Mouse (Mus musculus) spleen, adult 18-20 months (tissue): ENCODE results near the gene Fgf10.

ENCODE experiments used
- DNase-seq, 2 experiments: peaks; one replicate each; pipeline ENCODE4 v3.0.0; 2022; ENCODE audit warnings: mixed read lengths in 2 of 2

Gene Fgf10

DNA sequence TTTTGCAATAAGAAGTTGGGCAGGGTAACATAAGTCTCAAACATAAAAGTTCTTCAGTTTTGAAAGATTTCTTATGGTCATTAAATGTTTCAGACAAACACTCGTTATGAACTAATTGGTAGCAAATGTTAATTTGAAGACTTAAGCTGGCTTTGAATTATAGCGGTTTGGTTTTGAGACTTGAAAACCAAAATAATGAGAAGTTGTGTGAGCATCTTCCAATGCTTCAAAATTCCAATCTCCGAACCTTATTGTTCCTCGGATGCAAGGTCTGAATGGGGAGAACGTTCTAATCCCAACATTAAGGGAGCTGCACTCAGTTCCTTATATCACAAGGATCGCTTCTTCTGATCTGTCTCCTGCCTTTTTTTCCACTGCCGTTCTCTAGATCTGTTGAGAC lies at the start of gene Fgf10:
Fgf10 (plus strand) TSS at position 301 of the 400 bp plus-strand sequence.
- no peak for DNase-seq

DNA sequence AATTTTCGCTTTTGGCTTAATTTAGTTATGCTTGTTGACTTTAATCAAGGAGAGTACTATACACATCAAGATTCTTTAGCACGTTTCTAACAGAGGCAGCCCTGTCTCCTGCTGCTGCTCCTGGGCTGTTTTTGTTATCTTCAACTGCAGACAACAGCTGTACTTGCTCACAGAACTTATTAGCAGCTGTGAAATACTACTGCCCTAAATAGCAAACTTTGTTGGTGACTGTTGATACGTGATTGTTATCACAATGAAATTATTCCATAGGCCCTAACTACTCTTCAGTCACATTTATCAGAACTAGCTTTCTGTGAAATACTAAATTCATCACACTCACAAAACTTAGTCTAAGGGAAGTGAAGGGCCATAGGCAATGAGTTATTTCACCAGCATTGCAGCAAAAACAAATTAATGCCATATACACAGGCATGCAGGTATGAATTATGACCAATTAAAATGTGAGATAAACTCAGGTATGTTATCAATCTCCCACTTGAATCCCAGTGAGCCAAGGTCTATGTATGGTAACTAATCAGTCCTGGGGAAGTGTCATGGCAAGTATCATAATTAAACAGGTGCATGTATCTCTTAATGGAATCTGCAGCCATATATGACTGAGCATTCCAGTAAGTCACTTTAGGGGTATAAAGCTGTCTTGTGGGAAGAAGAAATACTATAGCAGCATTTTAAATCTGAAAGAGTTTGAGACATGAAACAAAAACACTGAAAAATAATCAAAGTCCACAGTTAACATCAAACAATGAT lies 39.7 kb upstream of the Fgf10 start:
- no peak for DNase-seq

DNA sequence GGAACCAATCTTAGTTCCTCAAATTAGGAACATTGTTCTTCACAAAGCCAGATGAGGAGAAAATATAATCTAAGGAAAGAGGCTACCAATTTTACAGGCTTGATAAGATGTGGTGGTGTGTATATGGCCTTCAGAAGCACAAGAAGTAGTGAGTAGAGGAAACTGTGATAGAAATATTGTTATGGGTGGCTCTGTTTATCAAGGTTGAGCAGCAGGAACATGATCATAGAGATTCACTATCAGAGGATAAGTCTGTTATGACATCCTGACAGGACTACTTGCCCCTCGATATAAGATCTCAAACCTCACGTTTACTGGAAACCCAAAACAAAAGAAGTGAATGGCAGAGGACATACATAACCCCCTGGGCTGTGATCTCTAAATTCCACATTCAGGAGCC lies 38.1 kb upstream of the Fgf10 start:
- no peak for DNase-seq

- DNase-seq: no peak
Measured at GRCm38 (mm10) chr13:118636047-118636446, 33.5 kb upstream of the Fgf10 start.

DNA sequence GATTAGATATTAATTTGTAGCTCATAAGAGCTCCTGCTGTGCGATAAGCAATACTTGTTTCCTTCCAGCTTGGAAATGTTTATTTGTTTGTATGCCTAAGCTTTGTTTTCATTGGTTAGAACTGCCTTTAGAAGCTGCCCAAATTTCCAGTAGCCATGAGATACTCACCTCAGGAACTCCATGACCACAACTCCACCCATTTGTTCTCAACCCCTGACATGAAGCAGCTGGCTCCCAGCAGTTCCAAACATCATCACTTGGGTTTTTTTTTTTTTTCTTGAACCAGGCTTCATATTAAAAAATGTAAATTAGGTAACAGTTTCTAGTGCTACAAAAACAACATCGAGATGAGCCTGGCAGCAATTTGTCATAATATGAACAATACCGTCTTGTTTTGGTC lies 27.0 kb upstream of the Fgf10 start:
- DNase-seq: no peak

DNA sequence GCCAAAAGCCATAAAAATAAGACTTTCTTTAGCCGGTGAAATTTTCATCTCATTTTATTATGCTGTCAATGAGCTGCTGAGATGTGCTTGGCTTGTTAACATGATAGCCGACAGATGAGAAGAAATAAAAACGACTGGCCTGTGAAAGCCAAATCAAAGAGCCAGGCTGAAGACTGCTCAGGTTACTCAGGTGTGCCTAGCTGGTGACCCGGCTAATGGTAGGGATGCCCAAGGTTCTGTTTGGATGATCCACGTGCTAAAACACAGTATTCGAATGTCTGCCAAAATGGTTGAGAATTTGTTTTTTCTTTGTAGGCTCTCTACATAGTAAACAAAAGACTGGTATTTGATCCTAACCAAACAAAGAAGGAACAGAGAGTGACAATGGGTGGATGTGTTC lies 26.5 kb upstream of the Fgf10 start:
- no peak for DNase-seq

- DNase-seq: no peak
Measured at GRCm38 (mm10) chr13:118656991-118657390, 12.6 kb upstream of the Fgf10 start.

GRCm38 (mm10) chr13:118658031-118658430 lies 11.6 kb upstream of the Fgf10 start:
- DNase-seq: no peak

DNA sequence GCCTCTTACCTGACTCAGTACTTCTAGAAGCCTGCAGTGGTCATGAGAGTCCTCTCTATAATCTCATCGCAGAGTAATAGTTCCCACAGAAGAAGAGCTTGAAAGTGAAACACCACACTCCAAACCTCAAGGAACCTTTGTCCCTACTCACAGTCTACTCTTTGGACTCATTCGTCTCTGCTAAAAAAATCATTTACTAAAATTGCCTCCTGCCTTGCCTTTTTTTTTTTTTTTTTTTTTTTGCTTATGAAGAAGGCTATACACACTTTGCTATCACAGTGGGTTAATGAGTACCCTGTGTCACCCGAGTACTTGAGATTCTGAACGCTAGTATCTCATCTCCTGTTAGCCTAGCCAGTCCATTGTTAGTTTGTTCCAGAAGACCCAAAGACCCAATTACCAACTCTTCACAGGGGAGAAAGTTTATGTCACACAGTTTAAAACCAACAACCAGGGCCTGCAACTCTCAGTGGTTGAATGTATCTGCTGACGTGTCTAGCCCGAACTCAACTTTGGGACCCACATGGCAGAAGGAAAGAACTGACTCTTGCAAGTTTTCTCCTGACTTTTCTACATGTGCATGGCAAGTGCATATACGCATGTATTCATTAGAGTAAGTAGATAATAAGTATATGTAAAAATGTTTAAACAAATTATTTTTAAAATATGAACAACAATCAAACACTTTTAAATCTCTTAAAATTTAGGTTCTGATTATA lies 10.8 kb upstream of the Fgf10 start:
- no peak for DNase-seq

- no peak for DNase-seq
Measured at GRCm38 (mm10) chr13:118661664-118662063, 7.9 kb upstream of the Fgf10 start.

- no peak for DNase-seq
Measured at GRCm38 (mm10) chr13:118664901-118665300, 4.7 kb upstream of the Fgf10 start.

GRCm38 (mm10) chr13:118679228-118679627 lies 9.6 kb downstream of the Fgf10 start:
- DNase-seq: no peak

DNA sequence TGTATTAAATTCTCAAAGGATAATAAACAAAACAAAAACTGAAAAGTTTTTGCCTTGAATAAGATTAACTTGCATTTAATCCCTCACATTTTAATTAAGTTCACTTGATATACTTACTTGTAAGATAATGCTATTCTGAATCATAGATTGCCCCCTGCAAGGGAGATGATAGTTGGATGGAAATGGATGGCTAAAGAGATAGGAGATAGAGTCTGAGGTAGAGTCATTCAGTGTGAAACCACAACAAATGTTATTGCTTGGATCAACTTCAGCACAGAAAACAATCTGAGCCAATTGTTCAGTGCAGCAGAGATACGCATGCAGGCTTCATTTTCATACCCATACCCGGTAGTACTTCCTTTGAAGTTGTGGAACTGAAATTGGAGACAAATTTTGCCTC lies 23.5 kb downstream of the Fgf10 start:
- DNase-seq: no peak

- no peak for DNase-seq
Measured at GRCm38 (mm10) chr13:118695103-118695502, 25.5 kb downstream of the Fgf10 start.

DNA sequence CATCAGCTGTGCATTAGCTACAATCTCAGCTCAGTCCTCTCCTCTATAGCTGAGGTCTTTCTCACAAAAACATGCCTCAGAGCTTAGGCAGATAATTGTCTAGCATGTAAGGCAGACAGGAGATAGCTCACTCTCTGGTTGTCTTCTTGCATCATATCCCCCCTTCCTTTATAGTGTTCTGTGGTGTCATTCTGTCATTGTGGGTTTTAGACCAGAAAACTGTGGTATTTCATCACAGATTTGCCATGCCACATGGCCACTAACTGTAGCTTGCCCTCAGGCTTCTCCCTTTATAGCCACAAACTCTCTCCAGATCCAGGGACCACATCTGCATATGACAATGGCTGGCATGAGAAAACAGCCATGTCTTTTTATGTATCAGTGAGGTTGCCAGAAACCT lies 34.1 kb downstream of the Fgf10 start:
- no peak for DNase-seq

- DNase-seq: no peak
Measured at GRCm38 (mm10) chr13:118705716-118706115, 36.1 kb downstream of the Fgf10 start.

DNA sequence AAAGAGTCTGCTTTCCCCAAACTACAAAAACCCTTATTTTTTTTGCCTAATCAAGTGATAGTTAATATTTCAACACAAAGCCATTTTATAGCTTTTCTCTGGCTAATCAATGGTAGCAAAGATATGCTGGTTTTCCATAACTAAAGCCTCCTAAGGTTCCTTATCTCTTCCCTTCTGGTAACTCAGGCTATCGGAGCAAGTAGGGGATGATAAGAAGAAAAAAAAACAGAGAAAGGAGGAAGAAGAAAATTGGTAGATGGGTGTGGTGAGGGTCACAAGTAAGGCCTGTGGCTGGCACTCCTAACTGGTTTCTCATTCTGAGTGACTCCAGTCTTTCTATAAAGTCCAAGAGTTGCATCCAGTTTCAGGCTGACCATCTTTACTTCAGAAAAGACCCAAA lies 40.3 kb downstream of the Fgf10 start:
- no peak for DNase-seq

DNA sequence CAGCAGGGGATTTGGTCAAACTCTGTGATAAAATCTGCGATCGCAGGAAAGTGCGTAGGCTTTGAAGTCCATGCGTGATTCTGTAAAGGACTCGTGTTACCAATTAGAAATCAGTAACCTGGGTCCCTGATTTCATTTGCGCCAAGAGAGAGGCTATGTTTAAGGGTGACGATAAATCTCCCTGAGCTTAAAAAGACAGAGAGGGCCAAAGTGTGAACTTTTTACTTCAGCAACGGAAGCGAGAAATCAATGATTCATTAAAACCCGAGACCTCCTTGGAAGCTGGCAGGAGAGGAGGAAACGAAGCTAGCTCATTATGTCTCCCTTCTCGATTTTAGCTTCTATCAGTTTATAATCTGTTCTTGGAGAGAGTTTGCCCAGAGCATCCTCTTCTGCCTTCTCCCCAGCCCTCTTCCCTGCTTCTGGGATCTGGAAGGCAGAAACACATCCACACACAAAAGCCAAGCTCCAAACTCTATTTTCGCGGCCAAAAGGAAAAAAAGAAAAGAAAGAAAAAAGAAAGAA lies 44.1 kb downstream of the Fgf10 start:
- DNase-seq: no peak

DNA sequence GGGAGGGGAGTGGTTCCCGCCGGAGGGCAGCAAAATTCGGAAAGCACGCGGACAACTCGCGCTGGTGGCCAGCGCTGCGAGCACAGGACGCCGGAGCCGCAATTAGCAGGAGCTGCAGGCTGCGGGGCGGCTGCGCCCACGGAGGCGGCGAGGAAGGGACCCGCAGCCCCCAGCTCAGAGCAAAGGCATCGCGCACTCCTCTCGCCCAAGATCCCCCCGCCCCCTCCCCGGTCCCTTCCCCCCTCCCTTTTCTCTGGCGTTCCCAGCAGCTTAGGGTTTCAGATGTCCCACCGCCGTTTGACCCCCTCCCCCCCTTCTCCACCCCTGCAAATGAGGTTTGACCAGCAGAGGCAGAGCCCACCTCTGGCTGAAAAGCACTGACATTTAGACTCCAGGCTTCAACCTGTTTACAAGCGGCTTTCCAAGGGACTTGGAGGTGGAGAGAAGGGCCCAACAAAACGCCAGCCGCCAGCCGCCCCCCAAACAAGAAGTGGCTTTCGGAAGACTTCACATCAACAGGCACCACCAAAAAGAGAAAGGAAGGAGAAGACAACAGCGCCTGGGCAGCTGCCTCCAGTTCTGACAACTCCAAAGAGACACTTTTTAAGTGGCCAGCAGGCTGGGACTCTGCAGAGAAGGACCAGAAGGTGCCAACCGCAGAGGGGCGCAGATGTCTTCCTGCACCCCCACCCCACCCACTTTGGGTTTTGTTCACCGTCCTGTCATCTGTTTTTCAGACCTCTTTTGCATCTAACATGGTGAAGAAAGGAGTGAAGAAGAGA lies 44.9 kb downstream of the Fgf10 start:
- DNase-seq: no peak

DNA sequence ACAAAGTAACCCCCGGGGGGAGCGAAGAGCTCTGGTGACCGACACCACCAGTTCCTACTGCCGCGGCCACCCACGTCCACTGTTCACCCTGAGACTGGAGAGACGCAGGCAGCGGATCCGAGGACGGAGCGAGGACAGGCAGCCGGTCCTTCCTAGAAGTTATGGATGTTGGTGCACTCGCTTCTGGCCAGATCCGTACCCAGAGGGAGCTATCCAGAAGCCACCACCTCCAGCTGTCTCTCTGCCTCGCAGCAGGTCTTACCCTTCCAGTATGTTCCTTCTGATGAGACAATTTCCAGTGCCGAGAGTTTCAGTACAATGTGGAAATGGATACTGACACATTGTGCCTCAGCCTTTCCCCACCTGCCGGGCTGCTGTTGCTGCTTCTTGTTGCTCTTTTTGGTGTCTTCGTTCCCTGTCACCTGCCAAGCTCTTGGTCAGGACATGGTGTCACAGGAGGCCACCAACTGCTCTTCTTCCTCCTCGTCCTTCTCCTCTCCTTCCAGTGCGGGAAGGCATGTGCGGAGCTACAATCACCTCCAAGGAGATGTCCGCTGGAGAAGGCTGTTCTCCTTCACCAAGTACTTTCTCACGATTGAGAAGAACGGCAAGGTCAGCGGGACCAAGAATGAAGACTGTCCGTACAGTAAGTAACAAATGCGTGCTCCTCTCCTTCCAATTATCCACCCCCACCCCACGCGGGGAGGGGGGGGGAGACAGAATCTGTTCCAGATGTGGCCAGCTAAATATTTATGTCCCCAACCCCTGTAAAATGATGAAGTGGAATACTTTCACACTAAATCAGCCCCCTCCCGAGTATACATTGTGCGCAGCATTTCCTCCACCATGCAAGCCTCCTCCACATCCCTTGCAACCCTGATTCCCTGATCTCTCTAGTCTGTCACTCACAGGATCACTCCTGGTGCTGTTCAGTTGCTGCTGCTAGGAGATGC lies 45.8 kb downstream of the Fgf10 start:
- no peak for DNase-seq

GRCm38 (mm10) chr13:118716265-118716664 lies 46.7 kb downstream of the Fgf10 start:
- no peak for DNase-seq

GRCm38 (mm10) chr13:118716726-118717125 lies 47.1 kb downstream of the Fgf10 start:
- no peak for DNase-seq
